Comparison of ENCODE assay signal across 9 mouse cellular contexts in genomic region chr15:59188371-59188770, GRCm38 (mm10).
DNase-seq lines count a peak whose midpoint lies in the region; ATAC-seq and TF ChIP-seq lines count a peak whose summit lies in the region.
"Had no signal": no experiment of that assay in that cellular context is flagged by ENCODE, and none has a peak within 500 bp of the region (broad histone marks: within the 10 kb centered on the region; RNA-seq: fewer than 3 reads in every experiment).

No protein-coding gene starts in this region.

- no peak overlapping the region for H3K4me2 ChIP-seq in lung, embryonic 14.5 days
- H3K4me2 ChIP-seq in midbrain, embryonic 13.5 days (replicated peaks), result no peak overlapping the region
- H3K4me2 ChIP-seq in liver, postnatal 0 days (ENCODE audit: low read depth, low read length), result no peak overlapping the region

- H3K4me3 ChIP-seq in lung, embryonic 14.5 days (ENCODE audit: low read depth, low read length), result no peak overlapping the region
- H3K4me3 ChIP-seq in embryonic facial prominence, embryonic 10.5 days, result no peak overlapping the region
- no peak overlapping the region for H3K4me3 ChIP-seq in hindbrain, embryonic 10.5 days
- no peak overlapping the region for H3K4me3 ChIP-seq in midbrain, embryonic 13.5 days (replicated peaks)
- H3K4me3 ChIP-seq in thymus, adult 2 months (ENCODE audit: control insufficient read depth, insufficient read depth, low read length), result no peak overlapping the region
- H3K4me3 ChIP-seq in liver, postnatal 0 days (ENCODE audit: low read depth, low read length), result no peak overlapping the region
- H3K4me3 ChIP-seq: erythroblast, embryonic 14.5 days had no signal

- H3K27me3 ChIP-seq in lung, embryonic 14.5 days (ENCODE audit: insufficient read depth, low read length), result no peaks in the 10 kb centered on the region
- H3K27me3 ChIP-seq in embryonic facial prominence, embryonic 10.5 days (replicated peaks; ENCODE audit: low read depth, poor library complexity, severe bottlenecking), result no peaks in the 10 kb centered on the region
- H3K27me3 ChIP-seq in hindbrain, embryonic 10.5 days (ENCODE audit: insufficient read depth, poor library complexity, severe bottlenecking), result no peaks in the 10 kb centered on the region
- no peaks in the 10 kb centered on the region for H3K27me3 ChIP-seq in midbrain, embryonic 13.5 days
- no peaks in the 10 kb centered on the region for H3K27me3 ChIP-seq in thymus, adult 2 months (ENCODE audit: control insufficient read depth, insufficient read depth, low read length)
- H3K27me3 ChIP-seq in liver, postnatal 0 days (ENCODE audit: insufficient read depth, low read length), result no peaks in the 10 kb centered on the region

- TF ChIP-seq EP300 in liver, postnatal 0 days (IDR thresholded peaks at IDR 0.05; ENCODE audit: low read depth), result no peak

- H3K27ac ChIP-seq in lung, embryonic 14.5 days (ENCODE audit: low read depth), result 0 out of 2 replicates have a peak overlapping the region, but pooled peaks have one; percentile 8
- H3K27ac ChIP-seq in embryonic facial prominence, embryonic 10.5 days (replicated peaks), result peak overlapping the region; percentile 71
- peak overlapping the region; percentile 63 for H3K27ac ChIP-seq in hindbrain, embryonic 10.5 days
- peak overlapping the region; percentile 37; the same call in 1 of the 2 replicates for H3K27ac ChIP-seq in midbrain, embryonic 13.5 days
- H3K27ac ChIP-seq in thymus, adult 2 months (ENCODE audit: control insufficient read depth, insufficient read depth, low read length), result no peak overlapping the region
- H3K27ac ChIP-seq in liver, postnatal 0 days (ENCODE audit: low read depth), result no peak overlapping the region

- no peak for TF ChIP-seq CTCF in lung, embryonic 14.5 days (IDR thresholded peaks at IDR 0.05; ENCODE audit: low read depth)
- no peak for TF ChIP-seq CTCF in thymus, adult 2 months (IDR thresholded peaks at IDR 0.05; ENCODE audit: borderline replicate concordance, control insufficient read depth, extremely low read depth, insufficient read depth, low read length, poor library complexity)
- no peak for TF ChIP-seq CTCF in liver, postnatal 0 days (IDR thresholded peaks at IDR 0.05; ENCODE audit: low read depth)

- H3K36me3 ChIP-seq in lung, embryonic 14.5 days (ENCODE audit: insufficient read depth), result no peaks in the 10 kb centered on the region
- H3K36me3 ChIP-seq in embryonic facial prominence, embryonic 10.5 days (replicated peaks), result no peaks in the 10 kb centered on the region
- H3K36me3 ChIP-seq in hindbrain, embryonic 10.5 days, result no peaks in the 10 kb centered on the region
- H3K36me3 ChIP-seq in midbrain, embryonic 13.5 days, result no peaks in the 10 kb centered on the region
- no peaks in the 10 kb centered on the region for H3K36me3 ChIP-seq in thymus, adult 2 months (ENCODE audit: control insufficient read depth, insufficient read depth, low read length)
- no peaks in the 10 kb centered on the region for H3K36me3 ChIP-seq in liver, postnatal 0 days (replicated peaks; ENCODE audit: insufficient read depth, low read length)

- peak; percentile 25 for DNase-seq in lung, embryonic 14.5 days
- DNase-seq in lung, adult 18-20 months, result no peak
- DNase-seq in embryonic facial prominence, embryonic 10.5 days (ENCODE audit: low spot score), result peak; percentile 46
- peak; percentile 44 for DNase-seq in hindbrain, embryonic 10.5 days (ENCODE audit: low spot score)
- DNase-seq in thymus, adult 2 months, result no peak
- no peak for DNase-seq in spleen, postnatal 14 days (ENCODE audit: low spot score in 2 of 2)
- no peak for DNase-seq in liver, postnatal 0 days

- no peaks in the 10 kb centered on the region for H3K9me3 ChIP-seq in lung, embryonic 14.5 days (ENCODE audit: low read depth, low read length)
- H3K9me3 ChIP-seq in embryonic facial prominence, embryonic 10.5 days, result no peaks in the 10 kb centered on the region
- H3K9me3 ChIP-seq in hindbrain, embryonic 10.5 days, result no peaks in the 10 kb centered on the region
- H3K9me3 ChIP-seq in midbrain, embryonic 13.5 days, result no peaks in the 10 kb centered on the region
- no peaks in the 10 kb centered on the region for H3K9me3 ChIP-seq in liver, postnatal 0 days (ENCODE audit: low read length)

- TF ChIP-seq POLR2A in thymus, adult 2 months (IDR thresholded peaks at IDR 0.05; ENCODE audit: control insufficient read depth, extremely low read depth, insufficient read depth, low read length, poor library complexity), result no peak

- H3K4me1 ChIP-seq in lung, embryonic 14.5 days (ENCODE audit: insufficient read depth), result no peaks in the 10 kb centered on the region
- peaks cover 10% of the 10 kb centered on the region for H3K4me1 ChIP-seq in embryonic facial prominence, embryonic 10.5 days
- peaks cover 16% of the 10 kb centered on the region for H3K4me1 ChIP-seq in hindbrain, embryonic 10.5 days (replicated peaks)
- H3K4me1 ChIP-seq in midbrain, embryonic 13.5 days (replicated peaks), result peaks cover 8% of the 10 kb centered on the region
- no peaks in the 10 kb centered on the region; the same call in 1 of the 2 replicates for H3K4me1 ChIP-seq in thymus, adult 2 months (replicated peaks; ENCODE audit: control insufficient read depth, insufficient read depth, low read length)
- no peaks in the 10 kb centered on the region for H3K4me1 ChIP-seq in liver, postnatal 0 days (ENCODE audit: insufficient read depth)

- ATAC-seq in lung, embryonic 14.5 days (ENCODE audit: insufficient read depth), result no peak
- peak; percentile 43; the same call in 1 of the 2 replicates for ATAC-seq in midbrain, embryonic 13.5 days
- ATAC-seq in liver, postnatal 0 days, result no peak

- H3K9ac ChIP-seq in lung, embryonic 14.5 days, result no peak overlapping the region
- H3K9ac ChIP-seq in midbrain, embryonic 13.5 days (replicated peaks), result no peak overlapping the region
- H3K9ac ChIP-seq in liver, postnatal 0 days (replicated peaks), result no peak overlapping the region

- 64% methylated on average over 4 of the region's 4 CpGs for WGBS in lung, embryonic 14.5 days
- 33% methylated on average over 4 of the region's 4 CpGs for WGBS in embryonic facial prominence, embryonic 10.5 days
- WGBS in hindbrain, embryonic 10.5 days, result 34% methylated on average over 4 of the region's 4 CpGs
- 30% methylated on average over 4 of the region's 4 CpGs for WGBS in midbrain, embryonic 13.5 days
- 97% methylated on average over 4 of the region's 4 CpGs for WGBS in thymus, adult 2 months
- WGBS in liver, postnatal 0 days (ENCODE audit: insufficient replicate concordance), result 69% methylated on average over 4 of the region's 4 CpGs

Comparison
In these comparisons a context has a peak if more than half of its experiments do, and no peak if none do; other contexts are left out.
1. DNase-seq: peak in lung, embryonic 14.5 days (single experiment), embryonic facial prominence, embryonic 10.5 days (single experiment) and hindbrain, embryonic 10.5 days (single experiment); none in lung, adult 18-20 months (0 of 2), thymus, adult 2 months (single experiment), spleen, postnatal 14 days (0 of 2) and liver, postnatal 0 days (single experiment).
2. H3K27ac ChIP-seq: peak in lung, embryonic 14.5 days (single experiment), embryonic facial prominence, embryonic 10.5 days (single experiment), hindbrain, embryonic 10.5 days (single experiment) and midbrain, embryonic 13.5 days (single experiment); none in thymus, adult 2 months (single experiment) and liver, postnatal 0 days (single experiment).